Mouse (Mus musculus) large intestine, adult 2 months (tissue): ENCODE data around the gene Kazn. TPM values are rescaled to one million over a fixed set of nuclear protein-coding genes. Genes with fewer than 3 reads are reported as not detected.

Source experiments
- DNase-seq: peaks from one replicate; pipeline ENCODE4 v3.0.0-alpha.2; 2012; ENCODE audit warnings: low read depth, low spot score
- WGBS: fragments of 180-500 bp; shearing (Covaris S2); methylation state at CpG from one replicate; pipeline ENCODE4 v1.1.7; 2018; 5-methylcytosine and 5-hydroxymethylcytosine counted together
- polyA plus RNA-seq: library from polyadenylated mRNA; depleted of rRNA; stranded (reverse); fragments of >200 nt; gene quantifications from 2 replicates; pipeline ENCODE4 v1.2.3, GENCODE M21; 2012

Kazn gene
- polyA plus RNA-seq, 1 experiment = 7.3 TPM

GRCm38 (mm10) chr4:142244641-142245040, 5.4 kb upstream of the Kazn start:
- no peak for DNase-seq
- WGBS = 74% methylated on average over 5 of the region's 5 CpGs

DNA sequence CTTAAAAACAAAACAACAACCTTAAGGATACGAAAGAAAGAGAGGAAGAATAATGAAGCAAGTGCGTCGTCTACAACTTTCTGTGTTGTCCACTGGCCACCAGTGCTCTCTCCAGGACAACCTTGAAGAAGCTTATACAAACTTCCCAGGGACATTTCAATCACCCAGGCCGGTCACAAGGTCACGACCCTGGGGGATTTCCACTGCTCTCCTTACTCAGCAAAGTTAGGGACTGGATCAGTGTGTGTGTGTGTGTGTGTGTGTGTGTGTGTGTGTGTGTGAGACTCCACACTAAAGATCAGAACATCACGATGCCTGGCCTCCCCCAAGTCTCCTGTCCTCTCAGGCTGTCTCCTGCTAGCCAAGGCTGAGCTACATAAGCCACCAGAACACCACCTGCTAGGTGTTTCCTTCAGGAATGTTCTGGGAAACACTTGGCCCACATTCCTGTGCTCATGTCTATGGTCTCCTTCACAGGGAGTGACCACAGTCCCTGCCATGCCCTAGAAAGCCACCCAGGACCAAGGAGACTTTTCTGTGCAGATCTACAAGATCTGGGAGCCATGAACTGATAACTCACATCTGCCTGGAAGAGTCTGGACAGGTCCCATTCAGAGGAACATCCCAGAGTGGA, 3.7 kb upstream of the Kazn start:
- no peak for DNase-seq
- 91% methylated on average over 6 of the region's 6 CpGs for WGBS

DNA sequence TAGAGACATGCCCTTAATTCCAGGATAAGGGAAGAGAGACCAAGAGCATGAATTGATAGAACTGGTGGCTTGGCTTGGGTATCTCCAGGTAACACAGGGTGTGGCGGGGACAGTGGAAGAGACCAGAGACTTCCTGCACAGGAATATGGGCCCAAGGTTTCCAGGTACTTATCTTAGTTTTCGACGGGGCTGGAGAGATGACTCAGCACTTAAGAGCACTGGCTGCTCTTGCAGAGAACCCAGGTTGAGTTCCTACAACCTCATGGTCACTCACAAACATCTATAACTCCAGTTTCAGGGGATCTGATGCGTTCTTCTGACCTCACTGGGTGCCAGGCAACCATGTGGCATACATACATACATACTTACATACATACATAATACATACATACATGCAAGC, 3.0 kb upstream of the Kazn start:
- 55% methylated on average over 4 of the region's 4 CpGs for WGBS
- no peak for DNase-seq

- no peak for DNase-seq
Observed at GRCm38 (mm10) chr4:142240874-142241273, 1.7 kb upstream of the Kazn start.

DNA sequence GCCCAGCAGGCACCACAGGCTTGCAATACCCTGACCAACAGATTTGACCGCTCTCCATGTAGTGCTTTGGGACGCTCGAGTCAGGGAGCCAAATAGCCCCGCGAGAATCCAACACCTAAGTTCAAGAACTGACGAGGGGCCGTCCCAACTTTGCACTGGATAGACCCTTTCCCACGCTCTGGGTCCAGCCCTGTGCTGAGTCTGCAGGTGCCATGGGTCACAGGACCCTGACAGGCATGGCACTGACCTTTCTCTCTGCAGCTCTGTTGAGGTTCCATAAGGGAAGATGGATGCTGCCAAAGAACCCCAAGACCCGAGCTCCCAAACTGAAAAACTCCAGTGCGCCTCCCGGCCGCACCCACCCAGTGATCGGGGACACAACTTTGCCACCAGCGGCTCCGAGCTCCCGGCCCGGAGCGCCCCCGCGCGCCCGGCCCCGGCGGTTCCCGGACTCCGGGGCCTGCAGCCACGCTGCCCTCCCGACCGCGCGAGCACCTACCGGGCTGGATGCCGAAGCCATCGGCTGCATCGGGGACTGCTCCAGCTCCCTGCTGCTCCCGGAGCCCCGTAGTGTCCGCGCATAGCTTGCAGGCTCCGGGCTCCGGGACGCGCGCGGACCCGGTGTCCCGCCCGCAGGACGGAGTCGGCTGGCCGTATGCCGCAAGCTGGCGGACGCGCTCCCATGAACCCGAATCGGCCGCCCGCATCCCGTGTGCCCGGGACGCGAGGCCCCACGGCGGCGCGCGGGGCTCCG, 538 bp downstream of the Kazn start:
- no peak for DNase-seq

More at GRCm38 (mm10) chr4:142240874-142241273, 1.7 kb upstream of the Kazn start:
- WGBS = 88% methylated on average over 5 of the region's 5 CpGs

DNA sequence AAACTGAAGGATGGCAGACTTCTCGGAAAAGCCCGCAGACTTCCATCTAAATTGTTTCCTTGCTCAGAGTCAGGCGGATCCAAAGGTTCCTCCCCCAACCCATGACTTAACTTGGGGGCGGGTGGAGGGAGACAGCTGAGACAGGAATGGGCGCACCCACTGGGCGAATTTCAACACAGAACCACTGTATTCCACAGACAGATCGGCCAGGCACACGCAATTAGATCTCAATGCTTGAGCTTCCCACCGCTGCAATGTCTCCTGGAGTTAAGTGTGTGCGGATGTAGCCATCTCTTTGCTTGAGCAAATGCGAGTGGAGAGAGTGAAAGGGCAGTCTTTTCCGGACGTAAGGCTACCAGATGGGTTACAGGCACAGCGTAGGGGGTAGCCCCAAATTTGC, 1.2 kb downstream of the Kazn start:
- no peak for DNase-seq
- WGBS = 6% methylated on average over 14 of the region's 14 CpGs

More for the DNA sequence above, 538 bp downstream of the Kazn start:
- WGBS = under 1% methylated on average over 69 of the region's 69 CpGs

DNA sequence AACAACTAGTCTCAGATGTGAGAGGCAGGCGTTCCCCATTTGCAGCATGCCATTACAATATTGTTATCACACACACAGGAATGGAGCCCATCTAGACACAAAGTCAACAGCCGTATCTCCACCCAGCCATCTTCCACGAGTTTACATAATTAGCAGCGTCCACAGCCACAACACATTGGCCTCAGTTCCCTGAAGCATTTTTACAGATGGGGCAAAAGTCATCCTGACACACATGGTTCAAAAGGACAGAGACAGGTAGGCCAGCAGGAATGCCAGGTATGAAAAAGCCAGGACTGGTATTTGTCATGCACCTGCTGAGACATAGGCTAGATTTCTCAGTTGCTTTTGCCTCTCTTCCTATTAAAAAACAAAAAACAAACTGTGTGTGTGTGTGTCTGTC, 2.5 kb downstream of the Kazn start:
- 41% methylated on average over 4 of the region's 4 CpGs for WGBS
- DNase-seq = no peak

DNA sequence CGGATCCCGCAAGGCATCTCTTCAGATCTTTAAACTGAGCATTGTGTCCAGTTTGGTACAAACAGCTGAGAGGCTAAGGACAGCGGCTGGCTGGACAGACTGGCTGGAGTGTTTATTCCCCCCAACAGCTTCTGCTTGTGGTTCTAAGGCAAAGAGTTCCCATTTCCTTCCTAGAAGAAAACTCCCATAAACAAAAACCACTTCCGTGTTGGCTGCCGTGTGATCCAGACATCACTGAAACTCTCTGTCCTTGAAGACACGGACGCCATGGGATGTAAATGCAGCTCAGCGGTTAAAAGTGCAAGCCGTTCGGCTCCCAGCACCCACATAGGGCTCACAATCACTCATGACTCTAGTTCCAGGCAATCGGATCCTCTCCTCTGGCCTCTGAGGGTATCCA, 3.8 kb downstream of the Kazn start:
- WGBS = 60% methylated on average over 11 of the region's 11 CpGs
- no peak for DNase-seq

GRCm38 (mm10) chr4:142234828-142235227, 4.4 kb downstream of the Kazn start:
- no peak for DNase-seq

GRCm38 (mm10) chr4:142228821-142229575, 10.2 kb downstream of the Kazn start:
- no peak for DNase-seq
- 40% methylated on average over 13 of the region's 13 CpGs for WGBS

More at GRCm38 (mm10) chr4:142234828-142235227, 4.4 kb downstream of the Kazn start:
- WGBS = 43% methylated on average over 9 of the region's 9 CpGs

- no peak for DNase-seq
- WGBS = 66% methylated on average over 9 of the region's 9 CpGs
Observed at GRCm38 (mm10) chr4:142223898-142224645, 15.1 kb downstream of the Kazn start.

- no peak for DNase-seq
- 24% methylated on average over 1 of the region's 1 CpGs for WGBS
Observed at GRCm38 (mm10) chr4:142222385-142222784, 16.8 kb downstream of the Kazn start.

GRCm38 (mm10) chr4:142221757-142222072, 17.5 kb downstream of the Kazn start:
- no peak for DNase-seq
- WGBS = 65% methylated on average over 5 of the region's 5 CpGs

- no peak for DNase-seq
- 65% methylated on average over 18 of the region's 18 CpGs for WGBS
Observed at GRCm38 (mm10) chr4:142221025-142221756, 18.0 kb downstream of the Kazn start.

GRCm38 (mm10) chr4:142218997-142219396, 20.2 kb downstream of the Kazn start:
- 53% methylated on average over 8 of the region's 8 CpGs for WGBS
- no peak for DNase-seq

GRCm38 (mm10) chr4:142217048-142217447, 22.2 kb downstream of the Kazn start:
- WGBS = 81% methylated on average over 6 of the region's 6 CpGs
- no peak for DNase-seq

DNA sequence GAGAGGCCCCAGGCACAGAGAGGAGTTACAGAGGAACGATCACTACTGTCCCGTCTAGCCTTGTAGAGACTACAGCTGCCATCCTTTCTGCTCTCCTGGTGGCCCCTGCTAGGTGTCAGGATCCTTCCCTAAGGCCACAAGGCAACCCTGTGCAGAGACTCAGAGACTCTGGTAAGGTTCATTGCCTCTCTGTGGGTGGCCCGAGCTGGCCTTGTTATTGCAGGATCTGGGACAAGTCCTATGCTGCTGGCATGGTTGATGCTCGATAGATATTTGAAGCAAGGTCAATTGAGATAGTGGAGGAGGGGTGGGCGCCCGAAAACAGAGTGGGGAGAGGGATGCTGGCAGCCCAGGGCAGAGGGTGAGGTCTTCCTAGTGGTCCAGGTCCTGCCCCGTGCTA, 23.4 kb downstream of the Kazn start:
- no peak for DNase-seq
- WGBS = 79% methylated on average over 7 of the region's 7 CpGs

GRCm38 (mm10) chr4:142214532-142214931, 24.7 kb downstream of the Kazn start:
- DNase-seq = no peak
- 30% methylated on average over 6 of the region's 6 CpGs for WGBS

- no peak for DNase-seq
- WGBS = 27% methylated on average over 9 of the region's 9 CpGs
Observed at GRCm38 (mm10) chr4:142212425-142212824, 26.8 kb downstream of the Kazn start.
